Comparison of ENCODE assay signal across 35 mouse cellular contexts in genomic region chr9:101909491-101909890, GRCm38 (mm10). TPM values are rescaled to one million over a fixed set of nuclear protein-coding genes. Genes with fewer than 3 reads are reported as not detected.
A peak's percentile ranks its signal among the peaks of the same experiment; 100 is the strongest.
DNase-seq lines count a peak whose midpoint lies in the region; ATAC-seq and TF ChIP-seq lines count a peak whose summit lies in the region.
"Had no signal": no experiment of that assay in that cellular context is flagged by ENCODE, and none has a peak within 500 bp of the region (broad histone marks: within the 10 kb centered on the region; RNA-seq: fewer than 3 reads in every experiment).

No protein-coding gene starts in this region.

- H3K4me3 ChIP-seq in heart, embryonic 10.5 days, result no peak overlapping the region
- no peak overlapping the region for H3K4me3 ChIP-seq in forebrain, embryonic 14.5 days (ENCODE audit: low read depth, low read length)
- H3K4me3 ChIP-seq in midbrain, embryonic 11.5 days (ENCODE audit: low read depth, low read length), result no peak overlapping the region
- no peak overlapping the region for H3K4me3 ChIP-seq in midbrain, embryonic 16.5 days (ENCODE audit: low read depth, low read length)
- H3K4me3 ChIP-seq in layer of hippocampus, adult 2 months, result no peak overlapping the region
- H3K4me3 ChIP-seq: heart, embryonic 15.5 days; liver, embryonic 12.5 days; megakaryocyte, embryonic 14.5 days; neural tube, embryonic 15.5 days had no signal

- no peaks in the 10 kb centered on the region for H3K36me3 ChIP-seq in heart, embryonic 10.5 days
- no peaks in the 10 kb centered on the region for H3K36me3 ChIP-seq in forebrain, embryonic 14.5 days (ENCODE audit: control insufficient read depth, insufficient read depth, low read length)
- H3K36me3 ChIP-seq in midbrain, embryonic 11.5 days (ENCODE audit: control insufficient read depth, insufficient read depth, low read length), result no peaks in the 10 kb centered on the region
- no peaks in the 10 kb centered on the region for H3K36me3 ChIP-seq in midbrain, embryonic 16.5 days (ENCODE audit: control insufficient read depth, insufficient read depth, low read length)
- H3K36me3 ChIP-seq: heart, embryonic 15.5 days; liver, embryonic 12.5 days; neural tube, embryonic 15.5 days had no signal

- DNase-seq in heart, adult 11 months, result peak; percentile 52
- DNase-seq in heart, embryonic 10.5 days (ENCODE audit: low spot score), result no peak
- DNase-seq in forebrain, embryonic 14.5 days (ENCODE audit: low spot score), result no peak
- peak; percentile 85 for DNase-seq in midbrain, embryonic 11.5 days (ENCODE audit: low spot score, missing footprints)
- DNase-seq in testis, postnatal 14 days (ENCODE audit: low spot score), result no peak
- DNase-seq in layer of hippocampus, adult 2 months (ENCODE audit: low spot score in 2 of 2), result no peak
- DNase-seq in gastrocnemius, postnatal 36 days, result no peak
- DNase-seq: adrenal gland, adult 2 months; cerebellum, adult 2 months; cerebellum, postnatal 25 days; heart, postnatal 36 days; kidney, adult 18-20 months; kidney, postnatal 4 days; layer of hippocampus, postnatal 36 days; liver, postnatal 0 days; lung, postnatal 4 days; right cerebral cortex, adult 18-20 months had no signal

- 0 out of 2 replicates have a peak overlapping the region, but pooled peaks have one; percentile 29 for H3K9ac ChIP-seq in forebrain, embryonic 14.5 days (ENCODE audit: low read length)
- H3K9ac ChIP-seq in midbrain, embryonic 11.5 days (ENCODE audit: low read length), result 0 out of 2 replicates have a peak overlapping the region, but pooled peaks have one; percentile 11
- H3K9ac ChIP-seq in midbrain, embryonic 16.5 days (ENCODE audit: low read depth, low read length), result no peak overlapping the region
- H3K9ac ChIP-seq: heart, embryonic 15.5 days; liver, embryonic 12.5 days; liver, postnatal 0 days; neural tube, embryonic 15.5 days had no signal

- H3K4me1 ChIP-seq in heart, embryonic 10.5 days, result no peaks in the 10 kb centered on the region
- peaks cover 21% of the 10 kb centered on the region for H3K4me1 ChIP-seq in forebrain, embryonic 14.5 days (ENCODE audit: control insufficient read depth, insufficient read depth, low read length)
- H3K4me1 ChIP-seq in midbrain, embryonic 11.5 days (ENCODE audit: control insufficient read depth, insufficient read depth, low read length), result peaks cover 15% of the 10 kb centered on the region
- peaks cover 24% of the 10 kb centered on the region for H3K4me1 ChIP-seq in midbrain, embryonic 16.5 days (ENCODE audit: control insufficient read depth, insufficient read depth, low read length)
- H3K4me1 ChIP-seq: liver, embryonic 12.5 days; megakaryocyte, embryonic 14.5 days had no signal

- no peak overlapping the region for H3K4me2 ChIP-seq in forebrain, embryonic 14.5 days (ENCODE audit: low read length)
- no peak overlapping the region for H3K4me2 ChIP-seq in midbrain, embryonic 11.5 days
- H3K4me2 ChIP-seq in midbrain, embryonic 16.5 days (ENCODE audit: low read length), result no peak overlapping the region
- H3K4me2 ChIP-seq: heart, embryonic 15.5 days; liver, embryonic 12.5 days; neural tube, embryonic 15.5 days had no signal

- ATAC-seq in forebrain, embryonic 14.5 days, result no peak
- ATAC-seq in midbrain, embryonic 11.5 days (ENCODE audit: low FRiP score), result no peak
- no peak for ATAC-seq in midbrain, embryonic 16.5 days
- ATAC-seq: activated CD4-positive, CD25-positive, alpha-beta regulatory T cell, adult 4 months; liver, embryonic 12.5 days; liver, postnatal 0 days had no signal

- H3K9me3 ChIP-seq in heart, embryonic 10.5 days, result no peaks in the 10 kb centered on the region
- no peaks in the 10 kb centered on the region for H3K9me3 ChIP-seq in forebrain, embryonic 14.5 days (replicated peaks; ENCODE audit: control insufficient read depth, low read length)
- no peaks in the 10 kb centered on the region for H3K9me3 ChIP-seq in midbrain, embryonic 11.5 days (ENCODE audit: control insufficient read depth, low read length)
- no peaks in the 10 kb centered on the region for H3K9me3 ChIP-seq in midbrain, embryonic 16.5 days (replicated peaks; ENCODE audit: control insufficient read depth, low read length, poor library complexity, severe bottlenecking)
- H3K9me3 ChIP-seq: heart, embryonic 15.5 days; liver, embryonic 12.5 days; neural tube, embryonic 15.5 days had no signal

- TF ChIP-seq CTCF in layer of hippocampus, adult 2 months (conservative IDR thresholded peaks at IDR 0.05), result no peak

- intact Hi-C loops in gastrocnemius, postnatal 36 days (cut with DNase I), result no loop called here

- H3K27ac ChIP-seq in heart, embryonic 10.5 days, result no peak overlapping the region
- H3K27ac ChIP-seq in forebrain, embryonic 14.5 days (ENCODE audit: low read depth, low read length), result no peak overlapping the region; the same call in 1 of the 2 replicates
- 0 out of 2 replicates have a peak overlapping the region, but pooled peaks have one; percentile 30 for H3K27ac ChIP-seq in midbrain, embryonic 11.5 days (ENCODE audit: low read depth, low read length)
- H3K27ac ChIP-seq in midbrain, embryonic 16.5 days (ENCODE audit: low read length), result peak overlapping the region; percentile 74; the same call in 1 of the 2 replicates
- no peak overlapping the region for H3K27ac ChIP-seq in layer of hippocampus, adult 2 months
- H3K27ac ChIP-seq: heart, embryonic 15.5 days; kidney, postnatal 0 days; liver, embryonic 12.5 days; neural tube, embryonic 15.5 days had no signal

- 0 out of 2 replicates have a peak, but pooled peaks cover 6% of the 10 kb centered on the region for H3K27me3 ChIP-seq in heart, embryonic 10.5 days (ENCODE audit: insufficient read depth, poor library complexity, severe bottlenecking)
- H3K27me3 ChIP-seq in forebrain, embryonic 14.5 days (replicated peaks; ENCODE audit: control insufficient read depth, insufficient read depth, low read length), result no peaks in the 10 kb centered on the region
- H3K27me3 ChIP-seq in midbrain, embryonic 11.5 days (ENCODE audit: control insufficient read depth, insufficient read depth, low read length), result no peaks in the 10 kb centered on the region
- H3K27me3 ChIP-seq in midbrain, embryonic 16.5 days (ENCODE audit: control insufficient read depth, insufficient read depth, low read depth, low read length), result no peaks in the 10 kb centered on the region
- H3K27me3 ChIP-seq: CH12.LX; liver, embryonic 12.5 days; megakaryocyte, embryonic 14.5 days; neural tube, embryonic 15.5 days had no signal

- whole genome bisulfite sequencing in heart, embryonic 10.5 days, result 76% methylated on average over 4 of the region's 4 CpGs
- WGBS in forebrain, embryonic 14.5 days, result 71% methylated on average over 4 of the region's 4 CpGs
- 78% methylated on average over 4 of the region's 4 CpGs for WGBS in midbrain, embryonic 11.5 days
- whole genome bisulfite sequencing in midbrain, embryonic 16.5 days, result 66% methylated on average over 4 of the region's 4 CpGs

RNA-seq across cellular contexts. Expression of gene 9630041A04Rik, which starts 47.9 kb away (rescaled TPM):
- polyA plus RNA-seq in heart, embryonic 10.5 days (2016; fragmentation: Nextera tagmentation; extraction: Ambion mirVana), result not detected in 2 replicates
- polyA plus RNA-seq in forebrain, embryonic 14.5 days (2014; fragmentation: Nextera tagmentation; extraction: Ambion mirVana), result 0.28 TPM in 1 of 2 replicates, not detected in the other
- polyA plus RNA-seq in midbrain, embryonic 11.5 days (2014; fragmentation: Nextera tagmentation; extraction: Ambion mirVana), result 0.18 TPM in 1 of 2 replicates, not detected in the other
- 0.64 and 0.85 TPM in 2 replicates for polyA plus RNA-seq in midbrain, embryonic 16.5 days (2015; fragmentation: Nextera tagmentation; extraction: Ambion mirVana)
- not detected for total RNA-seq in layer of hippocampus, adult 2 months (2021)
- total RNA-seq in gastrocnemius, postnatal 36 days (2021), result not detected
- total RNA-seq: adrenal gland, adult 2 months; adrenal gland, postnatal 4 days; CH12.LX; ES-E14; gastrocnemius, adult 8-10 months; heart, postnatal 36 days; layer of hippocampus, postnatal 36 days; left cerebral cortex, postnatal 4 days had no signal
- polyA plus RNA-seq: activated CD4-positive, CD25-positive, alpha-beta regulatory T cell, adult 4 months; adrenal gland, adult 2 months; C2C12; cerebellum, adult 2 months; embryonic facial prominence, embryonic 11.5 days; gonadal fat pad, adult 2 months; heart, embryonic 15.5 days; kidney, postnatal 0 days; limb, embryonic 14.5 days; liver, embryonic 12.5 days; liver, postnatal 0 days; lung, embryonic 16.5 days; thymus, postnatal 0 days had no signal

Comparison
In these comparisons a context has a peak if more than half of its experiments do, and no peak if none do; other contexts are left out.
1. DNase-seq: peak in heart, adult 11 months (single experiment) and midbrain, embryonic 11.5 days (single experiment); none in heart, embryonic 10.5 days (single experiment), forebrain, embryonic 14.5 days (single experiment), testis, postnatal 14 days (single experiment), layer of hippocampus, adult 2 months (0 of 2) and gastrocnemius, postnatal 36 days (0 of 2).
2. H3K27ac ChIP-seq: peak in midbrain, embryonic 11.5 days (single experiment) and midbrain, embryonic 16.5 days (single experiment); none in heart, embryonic 10.5 days (single experiment), forebrain, embryonic 14.5 days (single experiment) and layer of hippocampus, adult 2 months (single experiment).